Mouse (Mus musculus) CH12.LX (cell line): ENCODE measurements around the gene Atp6v0a4. TPM values are rescaled to one million over a fixed set of nuclear protein-coding genes. Genes with fewer than 3 reads are reported as not detected.

Experiments used
- DNase-seq: peaks from one replicate; pipeline ENCODE4 v3.0.0-alpha.2; 2013; ENCODE audit errors: extremely low read depth
- H3K27ac ChIP-seq: 2 replicates; pipeline ENCODE4 v1.5.1; 2012; ENCODE audit warnings: low read depth, mild to moderate bottlenecking, control low read depth, moderate library complexity; ENCODE audit not compliant: insufficient read depth
- H3K27me3 ChIP-seq: replicated peaks from 2 replicates; pipeline ENCODE3; 2012; ENCODE audit warnings: inconsistent platforms
- H3K36me3 ChIP-seq, 2 experiments: replicated peaks in 1 of 2; 2 replicates each; pipeline versions ENCODE3 to v1.6.1; 2012; ENCODE audit warnings: inconsistent platforms in 1 of 2, low read length in 1 of 2, mild to moderate bottlenecking in 1 of 2, mixed read lengths in 1 of 2, moderate library complexity in 1 of 2; ENCODE audit not compliant: control insufficient read depth in 1 of 2, insufficient read depth in 1 of 2
- H3K4me1 ChIP-seq, 2 experiments: 2 replicates each; pipeline ENCODE4 v1.6.1; 2012; ENCODE audit warnings: inconsistent platforms in 1 of 2, moderate library complexity in 1 of 2; ENCODE audit not compliant: insufficient read depth in 2 of 2, control insufficient read depth in 1 of 2
- H3K4me2 ChIP-seq: 2 replicates; pipeline ENCODE4 v1.6.1; 2012; ENCODE audit warnings: low read depth, mild to moderate bottlenecking, control low read depth; ENCODE audit not compliant: poor library complexity, insufficient read depth, severe bottlenecking
- H3K4me3 ChIP-seq, 3 experiments: fragments of 150-350 bp in 1 of 3; sonication (generic) in 1 of 3; replicated peaks in 1 of 3; 2 replicates each; pipeline versions ENCODE3 to v1.5.1; 2011 to 2012; ENCODE audit warnings: low read depth in 2 of 3, low read length in 2 of 3, mild to moderate bottlenecking in 2 of 3, moderate library complexity in 2 of 3, control low read depth in 1 of 3, improper control_type of control experiment in 1 of 3, inconsistent platforms in 1 of 3, mixed read lengths in 1 of 3; ENCODE audit not compliant: poor library complexity in 1 of 3
- H3K79me2 ChIP-seq: replicated peaks from 2 replicates; pipeline ENCODE4 v1.6.1; 2012; ENCODE audit warnings: mild to moderate bottlenecking, moderate library complexity; ENCODE audit not compliant: control insufficient read depth, poor library complexity, insufficient read depth, severe bottlenecking; ENCODE audit errors: extremely low read depth
- H3K9ac ChIP-seq: 2 replicates; pipeline ENCODE4 v1.6.1; 2012; ENCODE audit warnings: low read depth, mild to moderate bottlenecking, control low read depth, moderate library complexity; ENCODE audit not compliant: insufficient read depth
- H3K9me3 ChIP-seq: replicated peaks from 2 replicates; pipeline ENCODE3; 2012; ENCODE audit warnings: low read length, inconsistent platforms, mixed read lengths
- BHLHE40 ChIP-seq: IDR thresholded peaks from 2 replicates; pipeline ENCODE4 v1.6.1; 2011; ENCODE audit warnings: mild to moderate bottlenecking, low read depth, low read length, improper control_type of control experiment
- CHD1 ChIP-seq: IDR thresholded peaks from 2 replicates; pipeline ENCODE4 v1.6.1; 2012; ENCODE audit warnings: low read depth, low read length, improper control_type of control experiment, inconsistent platforms
- CHD2 ChIP-seq: IDR thresholded peaks from 2 replicates; pipeline ENCODE4 v1.6.1; 2011; ENCODE audit warnings: low read length, improper control_type of control experiment
- E2F4 ChIP-seq: IDR thresholded peaks from 2 replicates; pipeline ENCODE4 v1.6.1; 2011; ENCODE audit warnings: low read depth, low read length, improper control_type of control experiment; ENCODE audit not compliant: insufficient replicate concordance
- ELF1 ChIP-seq: IDR thresholded peaks from 2 replicates; pipeline ENCODE4 v1.6.1; 2014; ENCODE audit warnings: low read depth, mild to moderate bottlenecking, inconsistent platforms, low read length, improper control_type of control experiment
- ETS1 ChIP-seq: conservative IDR thresholded peaks from 2 replicates; pipeline ENCODE4 v1.6.1; 2012; ENCODE audit warnings: low read depth, mild to moderate bottlenecking, inconsistent platforms, low read length, improper control_type of control experiment, moderate library complexity
- HCFC1 ChIP-seq: IDR thresholded peaks from 2 replicates; pipeline ENCODE4 v1.6.1; 2012; ENCODE audit warnings: low read depth, mild to moderate bottlenecking, inconsistent platforms, low read length, improper control_type of control experiment
- JUN ChIP-seq: IDR thresholded peaks from 2 replicates; pipeline ENCODE4 v1.6.1; 2011; ENCODE audit warnings: low read depth, mild to moderate bottlenecking, low read length, improper control_type of control experiment, moderate library complexity; ENCODE audit not compliant: insufficient read depth
- JUND ChIP-seq: conservative IDR thresholded peaks from 2 replicates; pipeline ENCODE4 v1.6.1; 2011; ENCODE audit warnings: low read depth, low read length, improper control_type of control experiment
- KAT2A ChIP-seq: IDR thresholded peaks from 2 replicates; pipeline ENCODE4 v1.6.1; 2012; ENCODE audit warnings: low read length, improper control_type of control experiment, inconsistent platforms; ENCODE audit not compliant: insufficient replicate concordance
- MAFK ChIP-seq: IDR thresholded peaks from 2 replicates; pipeline ENCODE4 v1.6.1; 2011; ENCODE audit warnings: low read length, improper control_type of control experiment; ENCODE audit not compliant: insufficient replicate concordance
- MAZ ChIP-seq: IDR thresholded peaks from 2 replicates; pipeline ENCODE4 v1.6.1; 2012; ENCODE audit warnings: low read depth, mild to moderate bottlenecking, inconsistent platforms, low read length, improper control_type of control experiment, moderate library complexity
- MEF2A ChIP-seq: IDR thresholded peaks from 2 replicates; pipeline ENCODE4 v1.6.1; 2014; ENCODE audit warnings: low read depth, mild to moderate bottlenecking, inconsistent platforms, low read length, improper control_type of control experiment, borderline replicate concordance
- MYC ChIP-seq: IDR thresholded peaks from 2 replicates; pipeline ENCODE4 v1.6.1; 2011; ENCODE audit warnings: low read depth, mild to moderate bottlenecking, improper control_type of control experiment, low read length
- NELFE ChIP-seq: IDR thresholded peaks from 2 replicates; pipeline ENCODE4 v1.6.1; 2011; ENCODE audit warnings: low read depth, low read length, improper control_type of control experiment
- PAX5 ChIP-seq: IDR thresholded peaks from 2 replicates; pipeline ENCODE4 v1.6.1; 2012; ENCODE audit warnings: low read length, inconsistent platforms, mixed read lengths
- POLR2AphosphoS2 ChIP-seq: IDR thresholded peaks from 2 replicates; pipeline ENCODE4 v1.6.1; 2011; ENCODE audit warnings: low read depth, low read length, improper control_type of control experiment
- RCOR1 ChIP-seq: conservative IDR thresholded peaks from 2 replicates; pipeline ENCODE4 v1.6.1; 2012; ENCODE audit warnings: low read depth, mild to moderate bottlenecking, inconsistent platforms, low read length, improper control_type of control experiment
- SIN3A ChIP-seq: IDR thresholded peaks from 2 replicates; pipeline ENCODE4 v1.6.1; 2012; ENCODE audit warnings: low read length, improper control_type of control experiment, inconsistent platforms
- TBP ChIP-seq: conservative IDR thresholded peaks from 2 replicates; pipeline ENCODE4 v1.6.1; 2011; ENCODE audit warnings: low read depth, low read length, improper control_type of control experiment
- UBTF ChIP-seq: IDR thresholded peaks from 2 replicates; pipeline ENCODE4 v1.6.1; 2012; ENCODE audit warnings: low read depth, mild to moderate bottlenecking, inconsistent platforms, low read length, improper control_type of control experiment, moderate library complexity
- USF2 ChIP-seq: conservative IDR thresholded peaks from 2 replicates; pipeline ENCODE4 v1.6.1; 2011; ENCODE audit warnings: low read depth, low read length, improper control_type of control experiment
- ZKSCAN1 ChIP-seq: IDR thresholded peaks from 2 replicates; pipeline ENCODE4 v1.6.1; 2012; ENCODE audit warnings: low read depth, inconsistent platforms, low read length, improper control_type of control experiment, borderline replicate concordance
- dilution Hi-C: fragments of 300-500 bp; cut with MboI; formaldehyde crosslinking; loops from 2 replicates; pipeline ENCODE4 v1.14.3; 2020; ENCODE audit warnings: low sequenced_read_pairs; ENCODE audit not compliant: extremely low pct_unique_long_range_greater_than_20kb, extremely low pct_ligation_motif_present
- in situ Hi-C: fragments of 300-500 bp; cut with MboI; formaldehyde crosslinking; loops from 3 replicates; pipeline ENCODE4 v1.14.3; 2019; ENCODE audit warnings: low sequenced_read_pairs, low pct_ligation_motif_present, low pct_unique_long_range_greater_than_20kb, mixed read lengths
- polyA plus RNA-seq: library from polyadenylated mRNA; unstranded; fragments of >175 nt; gene quantifications from 2 replicates; pipeline ENCODE4 v1.2.1, GENCODE M21; 2012; ENCODE audit warnings: low read depth; ENCODE audit not compliant: insufficient read length
- total RNA-seq, 2 experiments: library from RNA; depleted of rRNA; stranded (reverse); fragments of 300-350 nt in 1 of 2; fragments of >200 nt in 1 of 2; gene quantifications; 2 replicates each; pipeline ENCODE4 v1.2.3; 2012 to 2014

Gene Atp6v0a4
- total and polyA plus RNA-seq, 3 experiments: not detected

GRCm38 (mm10) chr6:38102216-38102795 is 22.1 kb downstream of the Atp6v0a4 start:
- TF ChIP-seq MAZ (no peak), E2F4 (no peak), NELFE (no peak), CHD2 (no peak), RCOR1 (no peak), MYC (no peak), MAFK (no peak), JUN (no peak), CHD1 (no peak), POLR2AphosphoS2 (no peak), USF2 (no peak), ETS1 (no peak), KAT2A (no peak), JUND (no peak), PAX5 (no peak), ZKSCAN1 (no peak), MEF2A (no peak), TBP (no peak)
- H3K4me3 ChIP-seq: no peak overlapping the region
- dilution Hi-C loops: no loop called here

DNA sequence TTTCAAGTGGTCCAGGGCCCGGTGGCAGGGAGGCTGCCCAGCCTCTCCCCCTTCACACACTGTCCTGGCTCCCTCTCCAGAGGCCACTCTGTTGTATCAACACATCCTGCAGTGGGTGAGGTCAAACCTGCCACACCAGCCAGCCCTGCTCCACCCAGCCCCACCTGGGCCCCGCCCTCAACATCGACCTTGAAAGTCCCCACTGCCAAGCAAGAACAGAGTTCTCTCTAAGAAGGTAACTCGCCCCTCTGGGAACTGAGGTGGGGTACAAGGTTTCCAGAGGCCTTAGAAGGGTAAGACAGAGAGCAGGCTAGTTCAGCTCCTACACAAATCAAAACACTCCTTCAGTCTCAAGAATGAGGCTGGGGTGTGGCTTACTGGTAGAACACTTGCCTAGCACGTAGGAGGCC is 27.4 kb downstream of the Atp6v0a4 start:
- Histone ChIP-seq H3K27ac (no peak overlapping the region), H3K9ac (no peak overlapping the region)
- TF ChIP-seq ELF1: no peak
- no peak for TF ChIP-seq MAFK
- TF ChIP-seq UBTF: no peak
- TF ChIP-seq BHLHE40: no peak
- no peak for TF ChIP-seq MYC
- no peak for TF ChIP-seq USF2
- TF ChIP-seq KAT2A: no peak
- TF ChIP-seq HCFC1: no peak
- no peak for TF ChIP-seq SIN3A
- TF ChIP-seq, all 38 proteins: peak for 0
- no peak overlapping the region for H3K4me3 ChIP-seq
- dilution Hi-C loops: no loop called here
- H3K4me1 ChIP-seq: no peaks in the 10 kb centered on the region
- H3K79me2 ChIP-seq: no peaks in the 10 kb centered on the region
- no peak overlapping the region for H3K4me2 ChIP-seq
- H3K36me3 ChIP-seq: no peaks in the 10 kb centered on the region
- no peaks in the 10 kb centered on the region for H3K27me3 ChIP-seq
- H3K9me3 ChIP-seq: peaks cover 5% of the 10 kb centered on the region
- no peak for DNase-seq
- in situ Hi-C loops: no loop called here

More at GRCm38 (mm10) chr6:38102216-38102795, 22.1 kb downstream of the Atp6v0a4 start:
- DNase-seq: no peak
- in situ Hi-C loops: no loop called here
- Histone ChIP-seq H3K4me1 (no peaks in the 10 kb centered on the region), H3K36me3 (no peaks in the 10 kb centered on the region), H3K27me3 (no peaks in the 10 kb centered on the region), H3K27ac (no peak overlapping the region), H3K9ac (no peak overlapping the region), H3K79me2 (no peaks in the 10 kb centered on the region), H3K4me2 (no peak overlapping the region), H3K9me3 (peaks cover 5% of the 10 kb centered on the region)
